Mouse (Mus musculus) hindbrain, embryonic 13.5 days (tissue): ENCODE results near the gene Rnf43. TPM values are rescaled to one million over a fixed set of nuclear protein-coding genes. Genes with fewer than 3 reads are reported as not detected.
A peak's percentile ranks its signal among the peaks of the same experiment; 100 is the strongest.

ENCODE experiments used
- ATAC-seq: fragments of 200-750 bp; cut with Nextera tagmentation; 2 replicates; pipeline ENCODE4 v1.8.0; 2017; ENCODE audit warnings: moderate TSS enrichment; ENCODE audit not compliant: low FRiP score
- H3K27ac ChIP-seq: fragments of 300-500 bp; sonication (generic); 2 replicates; pipeline ENCODE4 v1.5.1; 2015; ENCODE audit warnings: inconsistent platforms, mild to moderate bottlenecking, moderate library complexity
- H3K27me3 ChIP-seq: fragments of 300-500 bp; sonication (generic); 2 replicates; pipeline ENCODE4 v1.6.1; 2015; ENCODE audit warnings: mild to moderate bottlenecking, inconsistent platforms
- H3K36me3 ChIP-seq: fragments of 300-500 bp; sonication (generic); 2 replicates; pipeline ENCODE4 v1.6.1; 2015; ENCODE audit warnings: mild to moderate bottlenecking, inconsistent platforms
- H3K4me1 ChIP-seq: fragments of 300-500 bp; sonication (generic); replicated peaks from 2 replicates; pipeline ENCODE4 v1.6.1; 2015; ENCODE audit warnings: inconsistent platforms
- H3K4me2 ChIP-seq: fragments of 300-500 bp; sonication (generic); 2 replicates; pipeline ENCODE4 v1.6.1; 2015; ENCODE audit warnings: inconsistent platforms, mild to moderate bottlenecking, moderate library complexity
- H3K4me3 ChIP-seq: fragments of 300-500 bp; sonication (generic); 2 replicates; pipeline ENCODE4 v1.5.1; 2015; ENCODE audit warnings: mild to moderate bottlenecking, inconsistent platforms
- H3K9ac ChIP-seq: fragments of 300-500 bp; sonication (generic); 2 replicates; pipeline ENCODE4 v1.6.1; 2015; ENCODE audit warnings: mild to moderate bottlenecking, inconsistent platforms
- H3K9me3 ChIP-seq: fragments of 300-500 bp; sonication (generic); 2 replicates; pipeline ENCODE4 v1.6.1; 2016; ENCODE audit warnings: inconsistent platforms
- WGBS: fragments of 180-500 bp; shearing (Covaris S2); methylation state at CpG from one replicate; pipeline ENCODE4 v1.1.7; 2015; 5-methylcytosine and 5-hydroxymethylcytosine counted together
- polyA plus RNA-seq: library from polyadenylated mRNA; unstranded; fragments of >200 nt; fragmentation: Nextera tagmentation; extraction: Ambion mirVana; gene quantifications from 2 replicates; pipeline ENCODE4 v1.2.1, GENCODE M21; 2015

The Rnf43 gene
- polyA plus RNA-seq, 1 experiment from 2014 or later, result 0.75 TPM

- Histone ChIP-seq H3K9ac (peak overlapping the region; percentile 72), H3K36me3 (peaks cover 24% of the 10 kb centered on the region), H3K9me3 (no peaks in the 10 kb centered on the region), H3K4me1 (peaks cover 28% of the 10 kb centered on the region), H3K27me3 (peaks cover 12% of the 10 kb centered on the region), H3K27ac (peak overlapping the region; percentile 80), H3K4me2 (peak overlapping the region; percentile 68), H3K4me3 (peak overlapping the region; percentile 83)
- ATAC-seq, result peak; percentile 72
- 1% methylated on average over 31 of the region's 31 CpGs for WGBS
Observed at GRCm38 (mm10) chr11:87736647-87737134, 74.2 kb downstream of the Rnf43 start.

GRCm38 (mm10) chr11:87737175-87737740 lies 74.7 kb downstream of the Rnf43 start, which contains the start of gene Supt4a:
Gene Supt4a, plus strand, starts transcription at chr11:87737552.
- ATAC-seq, result peak; percentile 94
- under 1% methylated on average over 51 of the region's 57 CpGs for WGBS

GRCm38 (mm10) chr11:87743691-87744090 lies 81.2 kb downstream of the Rnf43 start:
- Histone ChIP-seq H3K27ac (no peak overlapping the region), H3K4me1 (no peaks in the 10 kb centered on the region), H3K4me3 (no peak overlapping the region), H3K27me3 (0 out of 2 replicates have a peak, but pooled peaks cover 3% of the 10 kb centered on the region), H3K9me3 (no peaks in the 10 kb centered on the region), H3K4me2 (no peak overlapping the region), H3K9ac (no peak overlapping the region), H3K36me3 (peaks cover 65% of the 10 kb centered on the region)
- ATAC-seq, result no peak
- 91% methylated on average over 3 of the region's 3 CpGs for WGBS

More at GRCm38 (mm10) chr11:87737175-87737740, 74.7 kb downstream of the Rnf43 start, which contains the start of gene Supt4a:
- Histone ChIP-seq H3K4me1 (peaks cover 28% of the 10 kb centered on the region), H3K9ac (peak within 1 kb of the TSS; percentile 87), H3K27me3 (peaks cover 9% of the 10 kb centered on the region), H3K9me3 (no peaks in the 10 kb centered on the region), H3K36me3 (peaks cover 30% of the 10 kb centered on the region), H3K4me2 (peak within 1 kb of the TSS; percentile 97), H3K4me3 (peak within 1 kb of the TSS; percentile 83), H3K27ac (peak within 1 kb of the TSS; percentile 80)

GRCm38 (mm10) chr11:87744964-87745363 lies 82.4 kb downstream of the Rnf43 start:
- H3K9me3 ChIP-seq, result no peaks in the 10 kb centered on the region
- no peak for ATAC-seq
- WGBS, result 91% methylated on average over 4 of the region's 4 CpGs
- no peak overlapping the region for H3K4me2 ChIP-seq
- peaks cover 56% of the 10 kb centered on the region for H3K36me3 ChIP-seq
- H3K4me1 ChIP-seq, result no peaks in the 10 kb centered on the region
- no peak overlapping the region for H3K4me3 ChIP-seq
- 0 out of 2 replicates have a peak, but pooled peaks cover 8% of the 10 kb centered on the region for H3K27me3 ChIP-seq
- no peak overlapping the region for H3K9ac ChIP-seq
- no peak overlapping the region for H3K27ac ChIP-seq

- no peak for ATAC-seq
- Histone ChIP-seq H3K27ac (no peak overlapping the region), H3K4me2 (no peak overlapping the region), H3K36me3 (peaks cover 47% of the 10 kb centered on the region), H3K27me3 (0 out of 2 replicates have a peak, but pooled peaks cover 8% of the 10 kb centered on the region), H3K4me3 (no peak overlapping the region), H3K4me1 (no peaks in the 10 kb centered on the region), H3K9me3 (no peaks in the 10 kb centered on the region), H3K9ac (no peak overlapping the region)
- WGBS, result 81% methylated on average over 9 of the region's 9 CpGs
Observed at GRCm38 (mm10) chr11:87745632-87746555, 83.4 kb downstream of the Rnf43 start.

- H3K4me1 ChIP-seq, result no peaks in the 10 kb centered on the region
- no peak overlapping the region for H3K4me2 ChIP-seq
- no peak overlapping the region for H3K4me3 ChIP-seq
- H3K27me3 ChIP-seq, result 0 out of 2 replicates have a peak, but pooled peaks cover 8% of the 10 kb centered on the region
- ATAC-seq, result no peak
- no peak overlapping the region for H3K27ac ChIP-seq
- peaks cover 35% of the 10 kb centered on the region for H3K36me3 ChIP-seq
- H3K9me3 ChIP-seq, result no peaks in the 10 kb centered on the region
- no peak overlapping the region for H3K9ac ChIP-seq
- 87% methylated on average over 4 of the region's 5 CpGs for WGBS
Observed at GRCm38 (mm10) chr11:87747312-87747711, 84.8 kb downstream of the Rnf43 start.

- Histone ChIP-seq H3K9me3 (no peaks in the 10 kb centered on the region), H3K27me3 (0 out of 2 replicates have a peak, but pooled peaks cover 8% of the 10 kb centered on the region), H3K36me3 (peaks cover 31% of the 10 kb centered on the region), H3K9ac (no peak overlapping the region), H3K4me3 (no peak overlapping the region), H3K4me2 (no peak overlapping the region), H3K4me1 (no peaks in the 10 kb centered on the region), H3K27ac (no peak overlapping the region)
- no peak for ATAC-seq
- 95% methylated on average over 7 of the region's 7 CpGs for WGBS
Observed at GRCm38 (mm10) chr11:87747716-87748115, 85.2 kb downstream of the Rnf43 start.

GRCm38 (mm10) chr11:87748132-87749119 lies 85.9 kb downstream of the Rnf43 start:
- Histone ChIP-seq H3K4me1 (no peaks in the 10 kb centered on the region), H3K27ac (no peak overlapping the region), H3K27me3 (0 out of 2 replicates have a peak, but pooled peaks cover 8% of the 10 kb centered on the region), H3K4me2 (no peak overlapping the region), H3K36me3 (peaks cover 23% of the 10 kb centered on the region), H3K4me3 (no peak overlapping the region), H3K9me3 (no peaks in the 10 kb centered on the region), H3K9ac (no peak overlapping the region)
- WGBS, result 48% methylated on average over 19 of the region's 19 CpGs
- ATAC-seq, result no peak

- Histone ChIP-seq H3K36me3 (peaks cover 14% of the 10 kb centered on the region), H3K27me3 (0 out of 2 replicates have a peak, but pooled peaks cover 8% of the 10 kb centered on the region), H3K9ac (no peak overlapping the region), H3K27ac (no peak overlapping the region), H3K9me3 (no peaks in the 10 kb centered on the region), H3K4me2 (no peak overlapping the region), H3K4me1 (no peaks in the 10 kb centered on the region), H3K4me3 (no peak overlapping the region)
- ATAC-seq, result no peak
- 65% methylated on average over 18 of the region's 18 CpGs for WGBS
Observed at GRCm38 (mm10) chr11:87749192-87750042, 86.9 kb downstream of the Rnf43 start.

GRCm38 (mm10) chr11:87750043-87750421 lies 87.5 kb downstream of the Rnf43 start:
- H3K27ac ChIP-seq, result no peak overlapping the region
- H3K4me1 ChIP-seq, result no peaks in the 10 kb centered on the region
- H3K9ac ChIP-seq, result no peak overlapping the region
- H3K4me2 ChIP-seq, result no peak overlapping the region
- 0 out of 2 replicates have a peak, but pooled peaks cover 8% of the 10 kb centered on the region for H3K27me3 ChIP-seq
- H3K36me3 ChIP-seq, result peaks cover 7% of the 10 kb centered on the region
- ATAC-seq, result no peak
- H3K4me3 ChIP-seq, result no peak overlapping the region
- H3K9me3 ChIP-seq, result no peaks in the 10 kb centered on the region
- WGBS, result 81% methylated on average over 11 of the region's 11 CpGs

GRCm38 (mm10) chr11:87750521-87750920 lies 88.0 kb downstream of the Rnf43 start:
- Histone ChIP-seq H3K27me3 (0 out of 2 replicates have a peak, but pooled peaks cover 8% of the 10 kb centered on the region), H3K4me1 (no peaks in the 10 kb centered on the region), H3K9me3 (no peaks in the 10 kb centered on the region), H3K4me2 (no peak overlapping the region), H3K9ac (no peak overlapping the region), H3K4me3 (no peak overlapping the region), H3K36me3 (peaks cover 3% of the 10 kb centered on the region; the same call in 1 of the 2 replicates), H3K27ac (no peak overlapping the region)
- ATAC-seq, result no peak
- 85% methylated on average over 3 of the region's 3 CpGs for WGBS
